In genomic region chr8:119394097-119394496, GRCm38 (mm10) we compare ENCODE assay signal across 8 mouse cellular contexts. TPM values are rescaled to one million over a fixed set of nuclear protein-coding genes. Genes with fewer than 3 reads are reported as not detected.
DNase-seq lines count a peak whose midpoint lies in the region; ATAC-seq and TF ChIP-seq lines count a peak whose summit lies in the region.

No protein-coding gene starts in this region.

- peak; percentile 29 for DNase-seq in cerebellum, adult 11 months
- DNase-seq in cerebellum, postnatal 25 days, result no peak
- peak; percentile 7 for DNase-seq in retina, embryonic 14.5 days (ENCODE audit: low spot score)
- no peak for DNase-seq in retina, postnatal 1 day
- DNase-seq in stomach, postnatal 0 days (ENCODE audit: low spot score), result no peak
- no peak for DNase-seq in thymus, postnatal 0 days (ENCODE audit: low spot score)
- DNase-seq in frontal cortex, postnatal 36 days (ENCODE audit: low spot score in 2 of 2), result no peak

- 65% methylated on average over 9 of the region's 9 CpGs for WGBS in liver, embryonic 12.5 days (ENCODE audit: insufficient replicate concordance)
- WGBS in stomach, postnatal 0 days, result 73% methylated on average over 9 of the region's 9 CpGs

- no peak for TF ChIP-seq CTCF in stomach, postnatal 0 days (IDR thresholded peaks at IDR 0.05; ENCODE audit: low read depth)

- peaks cover 26% of the 10 kb centered on the region for H3K4me1 ChIP-seq in liver, embryonic 12.5 days
- peaks cover 3% of the 10 kb centered on the region; the same call in 1 of the 2 replicates for H3K4me1 ChIP-seq in stomach, postnatal 0 days (replicated peaks; ENCODE audit: control insufficient read depth, insufficient read depth)

- H3K4me3 ChIP-seq in liver, embryonic 12.5 days, result peak overlapping the region; percentile 85
- H3K4me3 ChIP-seq in stomach, postnatal 0 days (ENCODE audit: low read depth, low read length), result peak overlapping the region; percentile 73

- no peak overlapping the region for H3K27ac ChIP-seq in liver, embryonic 12.5 days
- peak overlapping the region; percentile 65; the same call in 1 of the 2 replicates for H3K27ac ChIP-seq in stomach, postnatal 0 days (replicated peaks)

- peak overlapping the region; percentile 100 for H3K4me2 ChIP-seq in liver, embryonic 12.5 days
- peak overlapping the region; percentile 98 for H3K4me2 ChIP-seq in stomach, postnatal 0 days (replicated peaks; ENCODE audit: low read depth)

- no peaks in the 10 kb centered on the region for H3K9me3 ChIP-seq in liver, embryonic 12.5 days (replicated peaks)
- no peaks in the 10 kb centered on the region for H3K9me3 ChIP-seq in stomach, postnatal 0 days (ENCODE audit: control insufficient read depth, low read length)

- peak; percentile 11; the same call in 1 of the 2 replicates for ATAC-seq in liver, embryonic 12.5 days
- ATAC-seq in stomach, postnatal 0 days (ENCODE audit: low FRiP score, low TSS enrichment), result no peak

- H3K27me3 ChIP-seq in liver, embryonic 12.5 days (replicated peaks), result no peaks in the 10 kb centered on the region
- no peaks in the 10 kb centered on the region for H3K27me3 ChIP-seq in stomach, postnatal 0 days (ENCODE audit: control insufficient read depth, insufficient read depth, low read length)

- H3K9ac ChIP-seq in liver, embryonic 12.5 days, result peak overlapping the region; percentile 91
- H3K9ac ChIP-seq in stomach, postnatal 0 days (ENCODE audit: low read length), result peak overlapping the region; percentile 86; the same call in 1 of the 2 replicates

- no peak for TF ChIP-seq EP300 in stomach, postnatal 0 days (optimal IDR thresholded peaks at IDR 0.05)

- peaks cover 4% of the 10 kb centered on the region; the same call in 1 of the 2 replicates for H3K36me3 ChIP-seq in liver, embryonic 12.5 days
- 0 out of 2 replicates have a peak, but pooled peaks cover 3% of the 10 kb centered on the region for H3K36me3 ChIP-seq in stomach, postnatal 0 days (ENCODE audit: control insufficient read depth, insufficient read depth, low read length)

RNA-seq across cellular contexts. Expression of gene Mlycd, which starts 0.6 kb away (rescaled TPM):
- 11.7 TPM in 2 replicates for polyA plus RNA-seq in liver, embryonic 12.5 days (2016; fragmentation: Nextera tagmentation; extraction: Ambion mirVana)
- polyA plus RNA-seq in stomach, postnatal 0 days (2015; fragmentation: Nextera tagmentation; extraction: Ambion mirVana), result 22.0 and 24.0 TPM in 2 replicates
- polyA plus RNA-seq in thymus, postnatal 0 days (2015; fragmentation: Nextera tagmentation; extraction: Ambion mirVana), result 11.6 and 13.4 TPM in 2 replicates

RNA-seq across cellular contexts. Expression of gene Osgin1, which starts 39.8 kb away (rescaled TPM):
- 13.3 and 13.6 TPM in 2 replicates for polyA plus RNA-seq in liver, embryonic 12.5 days (2016; fragmentation: Nextera tagmentation; extraction: Ambion mirVana)
- 11.4 and 14.5 TPM in 2 replicates for polyA plus RNA-seq in stomach, postnatal 0 days (2015; fragmentation: Nextera tagmentation; extraction: Ambion mirVana)
- 1.4 and 1.6 TPM in 2 replicates for polyA plus RNA-seq in thymus, postnatal 0 days (2015; fragmentation: Nextera tagmentation; extraction: Ambion mirVana)

RNA-seq across cellular contexts. Expression of gene Hsbp1, which starts 49.8 kb away (rescaled TPM):
- polyA plus RNA-seq in liver, embryonic 12.5 days (2016; fragmentation: Nextera tagmentation; extraction: Ambion mirVana), result 96.0 and 96.2 TPM in 2 replicates
- 245 and 246 TPM in 2 replicates for polyA plus RNA-seq in stomach, postnatal 0 days (2015; fragmentation: Nextera tagmentation; extraction: Ambion mirVana)
- polyA plus RNA-seq in thymus, postnatal 0 days (2015; fragmentation: Nextera tagmentation; extraction: Ambion mirVana), result 244 and 246 TPM in 2 replicates

RNA-seq across cellular contexts. Expression of gene Necab2, which starts 52.4 kb away (rescaled TPM):
- polyA plus RNA-seq in liver, embryonic 12.5 days (2016; fragmentation: Nextera tagmentation; extraction: Ambion mirVana), result 0.23 and 0.25 TPM in 2 replicates
- 1.5 and 1.6 TPM in 2 replicates for polyA plus RNA-seq in stomach, postnatal 0 days (2015; fragmentation: Nextera tagmentation; extraction: Ambion mirVana)
- polyA plus RNA-seq in thymus, postnatal 0 days (2015; fragmentation: Nextera tagmentation; extraction: Ambion mirVana), result 0.12 TPM in 2 replicates

Comparison
In these comparisons a context has a peak if more than half of its experiments do, and no peak if none do; other contexts are left out.
1. DNase-seq: peak in cerebellum, adult 11 months (single experiment) and retina, embryonic 14.5 days (single experiment); none in cerebellum, postnatal 25 days (0 of 2), retina, postnatal 1 day (single experiment), stomach, postnatal 0 days (single experiment), thymus, postnatal 0 days (single experiment) and frontal cortex, postnatal 36 days (0 of 2).